Mouse (Mus musculus): ENCODE data around the gene Lyplal1. TPM values are rescaled to one million over a fixed set of nuclear protein-coding genes. Genes with fewer than 3 reads are reported as not detected.

The Lyplal1 gene
- total and polyA plus RNA-seq, 3 experiments: not detected

DNA sequence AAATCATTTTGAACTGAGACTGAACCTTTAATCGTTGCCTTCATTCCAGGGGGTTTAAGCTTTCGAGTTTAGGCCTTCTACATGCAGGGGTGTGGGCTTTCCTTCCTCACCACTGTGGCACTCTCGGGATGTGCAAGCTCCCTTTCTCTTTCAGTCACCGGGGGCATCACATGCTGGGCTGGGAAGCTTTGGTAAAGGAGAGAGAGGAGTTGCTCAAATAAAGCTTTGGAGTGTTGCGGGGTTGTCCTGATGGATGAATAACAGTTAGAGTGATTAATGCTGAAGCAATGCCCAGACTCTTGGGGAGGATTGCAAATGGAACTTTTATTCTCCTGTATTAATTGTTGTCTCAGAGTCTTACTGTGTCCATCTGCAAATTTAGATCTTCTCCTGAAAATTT is 2.7 kb upstream of the Lyplal1 start:
- Histone ChIP-seq H3K36me3 (replicated peaks in 1 of 2; ENCODE audit: control insufficient read depth in 1 of 2, insufficient read depth in 1 of 2, low read length in 1 of 2) (no peaks in the 10 kb centered on the region), H3K27ac (ENCODE audit: insufficient read depth, low read depth) (no peak overlapping the region), H3K4me3 (replicated peaks in 1 of 3; ENCODE audit: low read depth in 2 of 3, low read length in 2 of 3, poor library complexity in 1 of 3) (no peak overlapping the region), H3K9ac (ENCODE audit: insufficient read depth, low read depth) (no peak overlapping the region), H3K4me2 (ENCODE audit: insufficient read depth, low read depth, poor library complexity, severe bottlenecking) (no peak overlapping the region), H3K79me2 (replicated peaks; ENCODE audit: control insufficient read depth, extremely low read depth, insufficient read depth, poor library complexity, severe bottlenecking) (no peaks in the 10 kb centered on the region), H3K9me3 (replicated peaks; ENCODE audit: low read length) (peaks cover 54% of the 10 kb centered on the region), H3K4me1 (ENCODE audit: control insufficient read depth in 1 of 2, insufficient read depth in 2 of 2) (no peaks in the 10 kb centered on the region), H3K27me3 (replicated peaks) (no peaks in the 10 kb centered on the region)
- TF ChIP-seq MEF2A (IDR thresholded peaks at IDR 0.05; ENCODE audit: borderline replicate concordance, low read depth, low read length) (no peak), PAX5 (IDR thresholded peaks at IDR 0.05; ENCODE audit: low read length) (no peak)
- in situ Hi-C loops (cut with MboI; ENCODE audit: low pct_ligation_motif_present, low pct_unique_long_range_greater_than_20kb, low sequenced_read_pairs) (no loop called here), dilution Hi-C loops (cut with MboI; ENCODE audit: extremely low pct_ligation_motif_present, extremely low pct_unique_long_range_greater_than_20kb, low sequenced_read_pairs) (no loop called here)
- DNase-seq (ENCODE audit: extremely low read depth): no peak

DNA sequence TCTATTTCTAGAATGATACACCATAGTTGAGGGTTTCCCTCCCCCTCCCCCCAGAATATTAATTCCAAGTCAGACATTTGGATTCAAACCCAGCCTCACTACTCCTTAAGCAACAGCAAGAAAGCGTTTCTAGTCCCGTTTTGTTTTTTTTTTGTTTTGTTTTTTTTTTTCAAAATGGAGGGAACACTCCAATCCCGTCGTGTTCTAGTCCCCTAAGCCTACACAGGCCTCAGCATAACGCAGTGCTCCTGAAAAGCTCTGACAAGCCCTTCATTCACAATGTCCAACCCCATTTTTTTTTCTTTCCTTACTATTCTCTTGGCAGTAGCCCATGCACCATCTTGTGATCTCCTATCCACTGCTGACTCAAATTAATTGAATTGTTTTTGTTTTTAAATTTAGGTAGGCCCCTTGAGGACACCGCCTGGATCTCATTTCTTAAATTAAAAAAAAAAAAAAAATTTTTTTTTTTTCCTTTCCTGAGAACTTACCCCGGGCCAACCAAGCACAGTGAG is 967 bp downstream of the Lyplal1 start:
- Histone ChIP-seq H3K36me3 (replicated peaks in 1 of 2; ENCODE audit: control insufficient read depth in 1 of 2, insufficient read depth in 1 of 2, low read length in 1 of 2) (no peaks in the 10 kb centered on the region), H3K4me2 (ENCODE audit: insufficient read depth, low read depth, poor library complexity, severe bottlenecking) (no peak overlapping the region), H3K27ac (ENCODE audit: insufficient read depth, low read depth) (no peak overlapping the region), H3K4me3 (replicated peaks in 1 of 3; ENCODE audit: low read depth in 2 of 3, low read length in 2 of 3, poor library complexity in 1 of 3) (no peak overlapping the region), H3K27me3 (replicated peaks) (no peaks in the 10 kb centered on the region), H3K4me1 (ENCODE audit: control insufficient read depth in 1 of 2, insufficient read depth in 2 of 2) (no peaks in the 10 kb centered on the region), H3K9ac (ENCODE audit: insufficient read depth, low read depth) (no peak overlapping the region), H3K9me3 (replicated peaks; ENCODE audit: low read length) (peaks cover 58% of the 10 kb centered on the region), H3K79me2 (replicated peaks; ENCODE audit: control insufficient read depth, extremely low read depth, insufficient read depth, poor library complexity, severe bottlenecking) (no peaks in the 10 kb centered on the region)
- dilution Hi-C loops (cut with MboI; ENCODE audit: extremely low pct_ligation_motif_present, extremely low pct_unique_long_range_greater_than_20kb, low sequenced_read_pairs) (no loop called here), in situ Hi-C loops (cut with MboI; ENCODE audit: low pct_ligation_motif_present, low pct_unique_long_range_greater_than_20kb, low sequenced_read_pairs) (no loop called here)
- no peak for TF ChIP-seq MAX (IDR thresholded peaks at IDR 0.05; ENCODE audit: low read length)
- no peak for TF ChIP-seq NELFE (IDR thresholded peaks at IDR 0.05; ENCODE audit: low read depth, low read length)
- TF ChIP-seq KAT2A (IDR thresholded peaks at IDR 0.05; ENCODE audit: insufficient replicate concordance, low read length): no peak
- no peak for TF ChIP-seq UBTF (IDR thresholded peaks at IDR 0.05; ENCODE audit: low read depth, low read length)
- no peak for TF ChIP-seq CTCF (conservative IDR thresholded peaks at IDR 0.05 in 1 of 2, IDR thresholded peaks at IDR 0.05 in 1 of 2; ENCODE audit: low read depth in 2 of 2, low read length in 2 of 2)
- no peak for TF ChIP-seq USF1 (IDR thresholded peaks at IDR 0.05; ENCODE audit: low read depth, low read length)
- TF ChIP-seq ETS1 (conservative IDR thresholded peaks at IDR 0.05; ENCODE audit: low read depth, low read length): no peak
- TF ChIP-seq E2F4 (IDR thresholded peaks at IDR 0.05; ENCODE audit: insufficient replicate concordance, low read depth, low read length): no peak
- no peak for TF ChIP-seq SIN3A (IDR thresholded peaks at IDR 0.05; ENCODE audit: low read length)
- TF ChIP-seq RAD21 (IDR thresholded peaks at IDR 0.05; ENCODE audit: low read depth, low read length): no peak
- no peak for TF ChIP-seq ELF1 (IDR thresholded peaks at IDR 0.05; ENCODE audit: low read depth, low read length)
- TF ChIP-seq TCF12 (IDR thresholded peaks at IDR 0.05; ENCODE audit: low read depth, low read length): no peak
- TF ChIP-seq JUND (conservative IDR thresholded peaks at IDR 0.05; ENCODE audit: low read depth, low read length): no peak
- TF ChIP-seq SMC3 (IDR thresholded peaks at IDR 0.05; ENCODE audit: low read depth, low read length): no peak
- no peak for TF ChIP-seq ZNF384 (IDR thresholded peaks at IDR 0.05; ENCODE audit: low read depth, low read length)
- DNase-seq (ENCODE audit: extremely low read depth): no peak
